Mouse (Mus musculus) liver (tissue): ENCODE measurements around the gene Hacd2.

ENCODE experiments used
- DNase-seq: peaks from one replicate; pipeline ENCODE4 v3.0.0-alpha.2; 2020; ENCODE audit warnings: mixed read lengths

The Hacd2 gene

GRCm38 (mm10) chr16:35008447-35008846 is 13.8 kb upstream of the Hacd2 start:
- DNase-seq = no peak

DNA sequence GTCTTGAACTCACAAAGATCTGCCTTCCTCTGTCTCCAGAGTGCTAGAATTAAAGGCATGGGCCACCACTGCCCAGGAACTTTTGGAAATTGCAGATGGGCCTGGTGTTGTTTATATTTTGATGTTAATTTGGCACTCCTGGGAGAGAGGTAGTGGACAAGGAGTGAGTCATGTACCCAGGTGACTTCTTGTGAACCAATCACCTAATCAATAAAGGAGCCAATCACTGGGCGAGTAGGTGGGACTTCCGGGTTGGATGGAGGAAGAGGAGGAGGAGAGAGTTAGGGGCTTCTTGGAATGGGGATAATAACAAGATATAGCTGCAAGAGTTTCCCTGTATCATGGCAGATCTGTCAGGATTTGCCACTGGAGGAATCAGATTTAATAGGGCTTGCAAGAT is 8.7 kb upstream of the Hacd2 start:
- no peak for DNase-seq

DNA sequence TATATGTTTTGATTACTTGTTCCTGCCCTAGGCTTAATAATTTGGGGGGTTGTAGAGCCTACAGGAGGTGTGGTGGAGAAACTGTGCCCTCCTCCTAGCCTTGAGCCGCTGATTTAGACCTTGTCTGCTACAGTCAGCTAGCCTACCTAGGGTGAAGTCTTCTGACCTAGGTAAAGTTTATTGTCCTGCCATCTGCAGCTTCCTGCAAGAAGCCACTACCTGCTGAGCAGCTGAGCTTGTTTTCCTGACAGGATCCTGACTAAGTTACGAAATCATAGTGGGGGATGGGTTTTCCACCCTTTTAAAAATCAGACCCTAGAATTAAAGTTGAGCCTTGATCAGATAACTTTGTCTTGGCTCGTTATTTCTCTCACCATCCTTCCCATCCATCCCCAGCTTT is 5.7 kb upstream of the Hacd2 start:
- DNase-seq = no peak

GRCm38 (mm10) chr16:35018470-35018974 is 3.7 kb upstream of the Hacd2 start:
- DNase-seq = no peak

GRCm38 (mm10) chr16:35021903-35022241 is 356 bp upstream of the Hacd2 start:
- no peak for DNase-seq

GRCm38 (mm10) chr16:35023138-35023735 is 1.0 kb downstream of the Hacd2 start:
- DNase-seq = no peak

- DNase-seq = peak; percentile 15
Observed at GRCm38 (mm10) chr16:35024300-35024699, 2.1 kb downstream of the Hacd2 start.

DNA sequence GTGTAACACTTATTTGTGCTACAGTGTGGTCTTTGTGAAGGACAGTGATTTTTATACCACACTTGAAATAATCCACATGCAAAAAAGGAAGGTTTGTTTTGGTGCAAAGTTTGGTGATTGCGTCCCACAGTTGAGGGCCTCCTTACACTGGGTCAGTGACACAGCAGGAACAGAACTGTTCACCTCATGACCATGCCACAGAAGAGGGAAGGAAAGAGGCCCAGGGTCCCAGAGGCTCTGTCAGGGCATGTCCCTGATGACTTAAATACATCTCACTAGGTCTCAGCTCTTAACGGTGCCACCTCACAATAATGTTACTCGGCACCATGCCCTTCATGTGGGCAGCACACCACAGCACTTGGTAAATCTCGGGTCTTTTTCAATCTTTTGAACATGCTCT is 3.1 kb downstream of the Hacd2 start:
- DNase-seq = no peak

DNA sequence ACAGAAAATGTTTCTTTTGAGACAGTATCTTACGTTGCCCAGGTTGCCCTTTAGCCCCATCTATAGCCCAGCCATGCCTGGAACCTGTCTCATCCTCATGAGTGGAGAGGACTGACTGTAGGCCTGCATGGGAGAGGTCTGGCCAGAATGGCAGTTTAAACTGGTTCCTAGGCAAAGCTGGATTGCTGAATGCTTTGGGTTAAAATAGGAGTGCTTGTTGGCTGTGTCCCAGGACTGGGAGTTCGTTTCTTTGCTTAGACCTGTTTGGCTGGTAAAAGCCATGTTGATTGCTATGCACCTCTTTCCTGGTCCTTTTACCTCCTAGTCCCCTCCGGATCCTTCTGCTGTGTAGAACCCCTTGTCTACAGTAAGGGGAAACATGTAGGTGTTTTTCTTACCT is 11.0 kb downstream of the Hacd2 start:
- no peak for DNase-seq

GRCm38 (mm10) chr16:35033809-35034577 is 11.8 kb downstream of the Hacd2 start:
- no peak for DNase-seq

- no peak for DNase-seq
Observed at GRCm38 (mm10) chr16:35034971-35035370, 12.7 kb downstream of the Hacd2 start.

DNA sequence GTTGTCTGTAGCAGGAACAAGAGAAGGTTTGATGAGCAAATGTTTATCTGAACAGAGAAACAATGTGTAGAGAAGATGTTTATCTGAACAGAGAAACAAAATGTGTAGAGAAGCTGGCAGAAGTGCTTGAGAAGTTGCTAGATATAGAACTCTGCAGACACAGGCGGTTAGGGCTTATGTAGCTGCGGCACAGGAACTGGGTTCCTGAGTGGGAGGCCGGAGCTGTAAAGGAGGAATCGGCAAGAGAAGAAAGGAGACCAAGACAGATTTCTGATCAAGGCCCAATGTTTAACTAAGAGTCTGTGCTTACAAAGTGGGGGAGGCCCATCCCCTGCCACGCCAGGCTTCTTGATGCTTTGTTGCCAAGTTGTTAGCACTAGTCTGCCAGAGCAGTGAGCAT is 14.5 kb downstream of the Hacd2 start:
- no peak for DNase-seq

GRCm38 (mm10) chr16:35038343-35039057 is 16.3 kb downstream of the Hacd2 start:
- no peak for DNase-seq

- no peak for DNase-seq
Observed at GRCm38 (mm10) chr16:35040154-35040553, 17.9 kb downstream of the Hacd2 start.

- no peak for DNase-seq
Observed at GRCm38 (mm10) chr16:35041001-35041400, 18.8 kb downstream of the Hacd2 start.

- no peak for DNase-seq
Observed at GRCm38 (mm10) chr16:35046081-35046775, 24.0 kb downstream of the Hacd2 start.

GRCm38 (mm10) chr16:35047272-35047969 is 25.2 kb downstream of the Hacd2 start:
- DNase-seq = no peak

GRCm38 (mm10) chr16:35051066-35051465 is 28.8 kb downstream of the Hacd2 start:
- DNase-seq = no peak

GRCm38 (mm10) chr16:35052191-35052590 is 30.0 kb downstream of the Hacd2 start:
- DNase-seq = no peak

- peak; percentile 33 for DNase-seq
Observed at GRCm38 (mm10) chr16:35054432-35055193, 32.4 kb downstream of the Hacd2 start.

DNA sequence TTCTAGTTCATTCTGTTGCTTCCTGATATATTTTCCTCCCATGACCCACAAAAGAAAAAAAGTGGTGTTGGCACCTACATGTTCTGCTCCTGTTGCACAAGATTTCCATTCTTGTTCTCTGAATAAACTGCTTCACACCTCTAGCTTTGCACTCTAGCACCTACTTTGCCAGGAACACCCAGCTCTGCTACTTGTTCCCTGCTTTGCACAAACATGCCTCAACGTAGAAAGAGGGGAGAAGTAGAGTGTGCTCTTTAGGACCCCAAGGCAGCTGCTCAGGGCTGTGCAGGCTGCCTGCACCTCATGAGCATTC is 32.9 kb downstream of the Hacd2 start:
- no peak for DNase-seq

DNA sequence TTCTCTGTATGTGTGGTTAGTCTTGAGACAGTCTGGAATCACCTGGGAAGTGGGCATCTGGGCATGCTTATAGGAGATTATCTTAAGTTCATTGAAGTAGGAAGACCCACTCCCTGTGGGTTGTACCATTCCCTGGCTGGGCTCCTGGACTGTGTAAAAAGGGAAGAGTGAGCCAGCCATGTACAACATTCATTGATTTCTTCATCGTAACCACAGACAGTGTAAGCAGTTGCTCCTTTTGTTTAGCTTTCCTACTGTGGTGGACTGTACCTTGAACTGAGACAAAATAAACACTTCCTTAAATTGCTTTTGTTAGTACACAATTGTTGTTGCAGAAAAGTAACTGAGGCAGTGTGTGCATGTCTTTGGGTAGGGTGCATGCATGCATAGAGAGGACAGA is 33.6 kb downstream of the Hacd2 start:
- DNase-seq = no peak
